Mouse (Mus musculus): ENCODE data around the gene Pign. TPM values are rescaled to one million over a fixed set of nuclear protein-coding genes. Genes with fewer than 3 reads are reported as not detected.

The Pign gene
- 11.7 and 17.2 TPM in 2 replicates for polyA plus RNA-seq (2012; rRNA removed)

GRCm38 (mm10) chr1:105663171-105663961 lies at the start of gene Pign, which contains the start of gene Relch:
Gene Pign, minus strand, starts transcription at chr1:105663677.
Gene Relch, plus strand, starts transcription at chr1:105663861.
- peak; percentile 98 to 99 for DNase-seq (ENCODE audit: extremely low spot score in 1 of 2, low spot score in 1 of 2)

DNA sequence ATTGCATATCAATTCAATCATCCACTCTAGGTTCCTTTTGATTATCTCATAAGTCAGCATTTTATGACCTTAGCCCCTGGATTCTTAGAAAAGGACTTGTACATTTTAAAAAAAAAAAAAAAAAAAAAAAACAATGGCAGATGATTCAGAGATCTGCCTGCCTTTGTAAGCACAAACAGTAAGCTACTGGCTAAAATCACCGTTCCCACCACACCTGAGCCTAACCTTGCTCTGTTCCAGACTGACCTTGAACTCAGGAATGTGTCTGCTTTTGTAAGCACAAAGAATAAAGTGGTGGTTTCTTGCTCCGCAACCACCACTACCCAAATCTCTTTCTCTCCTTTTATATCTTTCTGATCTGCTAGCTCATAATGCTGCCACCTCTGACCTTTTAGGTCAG lies 49.3 kb upstream of the Pign start:
- no peak for DNase-seq (ENCODE audit: extremely low spot score in 1 of 2, low spot score in 1 of 2)

GRCm38 (mm10) chr1:105711227-105711626 lies 47.8 kb upstream of the Pign start:
- peak in 1 of 2 experiments; percentile 53 for DNase-seq (ENCODE audit: extremely low spot score in 1 of 2, low spot score in 1 of 2)

DNA sequence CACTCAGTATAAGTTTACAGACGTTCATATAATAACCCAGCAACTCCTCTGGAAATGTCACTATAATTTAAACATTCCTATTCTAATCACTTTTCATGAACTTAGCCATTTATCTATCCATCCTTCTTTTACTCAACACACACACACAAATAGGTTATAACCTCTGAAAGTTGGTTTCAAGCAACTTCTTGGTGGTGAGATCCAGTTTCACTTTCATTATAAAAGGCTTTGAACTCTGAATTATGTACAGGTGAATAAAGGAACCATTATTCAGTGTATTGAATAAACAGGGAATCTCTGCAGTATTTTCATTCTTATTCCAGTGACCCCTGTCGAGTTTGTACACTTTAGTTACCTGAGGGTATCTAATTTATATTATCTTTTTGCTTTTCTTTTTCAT lies 45.9 kb upstream of the Pign start:
- no peak for DNase-seq (ENCODE audit: extremely low spot score in 1 of 2, low spot score in 1 of 2)

GRCm38 (mm10) chr1:105700984-105701530 lies 37.6 kb upstream of the Pign start:
- DNase-seq (ENCODE audit: extremely low spot score in 1 of 2, low spot score in 1 of 2): no peak

- no peak for DNase-seq (ENCODE audit: extremely low spot score in 1 of 2, low spot score in 1 of 2)
Observed at GRCm38 (mm10) chr1:105695581-105695980, 32.1 kb upstream of the Pign start.

GRCm38 (mm10) chr1:105685501-105685900 lies 22.0 kb upstream of the Pign start:
- DNase-seq (ENCODE audit: extremely low spot score in 1 of 2, low spot score in 1 of 2): peak in 1 of 2 experiments; percentile 33

DNA sequence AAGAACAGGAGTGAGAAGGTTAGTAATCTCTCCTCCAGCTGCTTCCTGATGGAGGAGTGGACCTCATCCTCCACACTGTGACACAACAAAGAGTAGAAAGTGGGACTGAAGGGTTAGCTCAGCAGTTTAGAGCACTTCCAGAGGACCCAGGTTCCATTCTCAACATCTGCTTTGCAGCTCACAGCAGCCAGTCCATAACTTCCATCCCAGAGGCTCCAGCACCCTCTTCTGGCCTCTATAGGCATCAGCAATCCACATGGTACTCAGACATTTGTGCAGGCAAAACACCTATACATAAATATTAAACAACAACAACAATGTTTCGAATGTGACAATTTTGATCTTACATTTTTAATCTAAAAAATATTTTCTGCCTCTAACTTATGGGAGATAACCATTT lies 17.1 kb upstream of the Pign start:
- DNase-seq (ENCODE audit: extremely low spot score in 1 of 2, low spot score in 1 of 2): peak in 1 of 2 experiments; percentile 20

DNA sequence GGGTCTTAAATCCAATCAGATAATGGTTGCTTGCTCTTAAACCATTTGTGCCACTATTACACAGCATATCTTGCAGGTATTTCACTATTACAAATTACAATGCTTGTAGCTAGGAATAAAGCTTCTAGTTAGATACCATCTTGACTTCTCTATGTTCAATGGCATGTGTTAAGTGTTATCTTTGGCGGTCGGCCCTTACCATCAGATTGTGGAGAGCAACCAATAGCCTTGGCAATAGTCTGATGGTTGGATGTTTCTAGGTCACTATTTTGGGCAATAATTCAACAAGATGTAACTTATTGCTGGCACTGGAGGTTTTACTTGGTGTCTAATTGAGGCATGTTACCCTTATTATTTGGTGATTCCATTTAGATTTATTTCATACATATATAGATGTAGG lies 11.3 kb upstream of the Pign start:
- DNase-seq (ENCODE audit: extremely low spot score in 1 of 2, low spot score in 1 of 2): no peak

- no peak for DNase-seq (ENCODE audit: extremely low spot score in 1 of 2, low spot score in 1 of 2)
Observed at GRCm38 (mm10) chr1:105669700-105670099, 6.2 kb upstream of the Pign start.

- DNase-seq (ENCODE audit: extremely low spot score in 1 of 2, low spot score in 1 of 2): peak in 1 of 2 experiments; percentile 13
Observed at GRCm38 (mm10) chr1:105663962-105664812, 710 bp upstream of the Pign start.

DNA sequence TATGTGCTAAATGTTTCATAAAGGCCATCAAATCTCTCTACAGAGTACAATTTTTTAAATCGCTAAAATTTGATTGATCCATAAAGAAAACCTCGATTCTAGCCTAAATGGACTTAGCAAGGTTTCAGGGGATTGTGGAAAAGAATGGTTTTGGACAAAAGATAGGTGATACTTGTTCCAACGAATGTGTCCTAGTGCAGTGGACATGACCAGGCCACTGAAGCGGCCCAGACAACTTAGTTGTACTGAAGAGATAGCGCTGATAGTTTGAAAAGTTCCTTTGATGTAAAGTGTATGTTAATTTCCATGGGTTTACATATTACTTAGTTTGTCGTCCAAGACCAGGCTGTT lies 682 bp downstream of the Pign start:
- no peak for DNase-seq (ENCODE audit: extremely low spot score in 1 of 2, low spot score in 1 of 2)

- peak in 1 of 2 experiments; percentile 89 for DNase-seq (ENCODE audit: extremely low spot score in 1 of 2, low spot score in 1 of 2)
Observed at GRCm38 (mm10) chr1:105660015-105660414, 3.5 kb downstream of the Pign start.

DNA sequence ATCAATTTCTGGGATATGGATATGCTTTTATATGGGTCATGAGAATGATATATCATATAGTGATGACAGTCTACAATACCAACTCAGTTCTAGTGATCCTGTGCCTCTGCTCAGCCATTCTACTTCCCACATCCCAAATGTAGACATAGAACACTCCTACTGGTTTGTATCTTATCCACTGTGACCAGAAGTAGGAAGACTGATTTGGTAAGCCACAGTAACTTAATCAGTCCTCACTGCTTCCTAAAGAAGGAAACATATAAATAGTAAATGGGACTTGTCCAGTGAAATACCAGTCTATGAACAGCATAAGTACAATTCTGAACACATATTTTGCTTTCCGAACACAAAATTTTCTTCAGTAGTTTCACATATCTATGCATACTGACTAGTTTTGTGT lies 9.5 kb downstream of the Pign start:
- no peak for DNase-seq (ENCODE audit: extremely low spot score in 1 of 2, low spot score in 1 of 2)

GRCm38 (mm10) chr1:105650650-105651049 lies 12.8 kb downstream of the Pign start:
- DNase-seq (ENCODE audit: extremely low spot score in 1 of 2, low spot score in 1 of 2): no peak

- no peak for DNase-seq (ENCODE audit: extremely low spot score in 1 of 2, low spot score in 1 of 2)
Observed at GRCm38 (mm10) chr1:105644093-105644492, 19.4 kb downstream of the Pign start.

- DNase-seq (ENCODE audit: extremely low spot score in 1 of 2, low spot score in 1 of 2): peak in 1 of 2 experiments; percentile 79
Observed at GRCm38 (mm10) chr1:105630481-105630880, 33.0 kb downstream of the Pign start.

DNA sequence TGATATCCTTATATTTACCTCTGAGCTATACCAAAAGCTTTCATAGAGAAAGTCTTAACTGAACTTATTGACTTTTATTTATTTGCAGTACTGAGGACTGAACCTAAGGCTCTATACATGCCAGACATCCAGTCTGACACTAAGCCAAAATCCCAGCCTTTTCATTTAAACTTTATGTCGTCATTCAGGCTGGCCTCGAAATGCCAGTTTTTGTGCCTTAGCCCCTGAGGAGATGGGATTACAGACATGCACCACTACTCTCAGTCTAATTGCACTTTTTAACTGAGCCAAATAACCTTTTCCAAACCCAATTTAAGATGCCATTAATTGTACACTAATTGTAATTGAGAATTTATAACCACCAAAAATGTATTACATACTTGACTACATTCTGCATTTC lies 73.8 kb downstream of the Pign start:
- no peak for DNase-seq (ENCODE audit: extremely low spot score in 1 of 2, low spot score in 1 of 2)

DNA sequence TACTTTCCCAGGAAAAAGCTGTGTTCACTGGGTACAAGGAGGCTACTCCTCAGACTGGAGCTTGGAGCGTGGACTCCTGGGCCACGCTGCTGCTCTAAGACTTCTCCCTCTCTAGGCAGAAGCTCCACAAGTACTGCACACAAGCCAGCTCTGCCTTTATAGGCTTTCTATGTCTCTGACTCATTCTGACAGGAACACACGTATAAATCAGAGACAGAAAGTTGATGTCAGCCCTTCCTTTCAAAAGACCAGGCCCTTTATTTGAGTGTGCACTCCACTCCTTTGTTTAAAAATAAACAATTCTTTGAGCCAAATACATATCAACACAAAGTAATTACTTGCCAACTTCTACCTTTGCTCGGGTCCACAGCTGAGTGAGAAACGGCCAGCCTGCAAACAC lies 74.8 kb downstream of the Pign start:
- no peak for DNase-seq (ENCODE audit: extremely low spot score in 1 of 2, low spot score in 1 of 2)

DNA sequence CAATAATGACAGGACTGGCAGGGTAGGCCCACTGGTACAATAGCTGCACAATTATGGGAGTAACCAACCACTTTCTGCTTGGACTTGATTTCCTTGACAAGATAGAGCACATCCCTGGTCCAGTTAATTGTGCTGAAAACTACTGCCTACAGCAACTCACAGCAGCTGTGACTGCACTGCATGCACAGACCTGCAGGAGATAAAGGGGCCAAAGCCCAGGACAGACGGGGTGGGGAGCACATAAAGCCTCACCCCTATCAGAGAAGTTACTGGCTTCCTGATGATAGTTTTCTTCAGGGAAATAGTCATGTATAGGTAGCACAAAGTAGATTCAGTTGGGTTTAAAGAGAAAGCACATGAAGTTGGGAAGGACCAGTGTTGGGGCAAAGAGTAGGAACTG lies 80.7 kb downstream of the Pign start:
- DNase-seq (ENCODE audit: extremely low spot score in 1 of 2, low spot score in 1 of 2): no peak

GRCm38 (mm10) chr1:105580909-105581308 lies 82.6 kb downstream of the Pign start:
- DNase-seq (ENCODE audit: extremely low spot score in 1 of 2, low spot score in 1 of 2): peak in 1 of 2 experiments; percentile 38
